Mouse (Mus musculus) ES-Bruce4 (cell line): Measurements from ENCODE around the gene Chst4.

ENCODE experiments used
- CTCF ChIP-seq: IDR thresholded peaks from one replicate; pipeline ENCODE4 v1.8.1; 2011; ENCODE audit warnings: low read depth, low read length
- EP300 ChIP-seq: IDR thresholded peaks from 2 replicates; pipeline ENCODE4 v1.6.1; 2011; ENCODE audit warnings: low read depth, low read length; ENCODE audit not compliant: insufficient read depth
- POLR2A ChIP-seq: IDR thresholded peaks from one replicate; pipeline ENCODE4 v1.8.1; 2011; ENCODE audit warnings: low read length; ENCODE audit not compliant: insufficient read depth

DNA sequence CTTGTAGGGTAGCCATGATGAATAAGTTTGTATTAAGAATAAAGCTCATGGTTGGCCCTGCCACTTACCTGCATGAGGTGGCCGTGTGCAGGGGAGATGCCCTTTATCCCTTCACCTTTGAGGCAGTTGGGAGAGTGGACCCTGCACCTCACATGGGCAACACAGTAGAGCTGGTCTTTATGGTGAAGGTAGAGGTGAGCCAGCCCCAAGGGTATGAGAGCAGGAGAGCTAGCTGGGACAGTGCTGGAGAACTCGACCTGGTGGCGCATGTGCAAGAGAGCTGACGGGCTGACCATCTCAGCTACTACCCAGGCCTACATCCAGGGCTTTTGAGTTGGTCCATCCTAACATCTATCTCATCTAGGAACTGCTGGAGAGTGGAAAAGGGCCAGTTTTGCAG, 26.1 kb upstream of the Chst4 start:
- TF ChIP-seq POLR2A (no peak), CTCF (no peak), EP300 (no peak)
